Mouse (Mus musculus): ENCODE results near the gene Ints7. TPM values are rescaled to one million over a fixed set of nuclear protein-coding genes. Genes with fewer than 3 reads are reported as not detected.

The Ints7 gene
- polyA plus RNA-seq, 1 experiment from 2014 or later: 62.9 TPM

GRCm38 (mm10) chr1:191668030-191668429 lies 92.6 kb downstream of the Ints7 start:
- no peak for ATAC-seq (ENCODE audit: low FRiP score, low read depth)
- Histone ChIP-seq H3K9ac (no peak overlapping the region), H3K27me3 (replicated peaks) (no peaks in the 10 kb centered on the region), H3K4me1 (no peaks in the 10 kb centered on the region), H3K9me3 (no peaks in the 10 kb centered on the region), H3K27ac (no peak overlapping the region), H3K4me2 (replicated peaks) (no peak overlapping the region), H3K36me3 (no peaks in the 10 kb centered on the region), H3K4me3 (no peak overlapping the region)
- 76% methylated on average over 9 of the region's 9 CpGs for WGBS

Other genes starting within 250 kb of the Ints7 start
- gene Tmem206, start 249.7 kb upstream of the Ints7 start, polyA plus RNA-seq (2016; fragmentation: Nextera tagmentation; extraction: Ambion mirVana): 36.2 and 37.2 TPM in 2 replicates
- 16.2 and 16.5 TPM in 2 replicates for gene Ppp2r5a, start 172.4 kb upstream of the Ints7 start, polyA plus RNA-seq (2016; fragmentation: Nextera tagmentation; extraction: Ambion mirVana)
- 34.0 and 34.1 TPM in 2 replicates for gene Dtl, start 92 bp upstream of the Ints7 start, polyA plus RNA-seq (2016; fragmentation: Nextera tagmentation; extraction: Ambion mirVana)
- gene Lpgat1, start 142.2 kb downstream of the Ints7 start, polyA plus RNA-seq (2016; fragmentation: Nextera tagmentation; extraction: Ambion mirVana): 46.2 and 46.3 TPM in 2 replicates
- gene Nek2, start 245.8 kb downstream of the Ints7 start, polyA plus RNA-seq (2016; fragmentation: Nextera tagmentation; extraction: Ambion mirVana): 30.4 and 31.4 TPM in 2 replicates